ENCODE assay signal across 7 mouse cellular contexts in the genomic region with DNA sequence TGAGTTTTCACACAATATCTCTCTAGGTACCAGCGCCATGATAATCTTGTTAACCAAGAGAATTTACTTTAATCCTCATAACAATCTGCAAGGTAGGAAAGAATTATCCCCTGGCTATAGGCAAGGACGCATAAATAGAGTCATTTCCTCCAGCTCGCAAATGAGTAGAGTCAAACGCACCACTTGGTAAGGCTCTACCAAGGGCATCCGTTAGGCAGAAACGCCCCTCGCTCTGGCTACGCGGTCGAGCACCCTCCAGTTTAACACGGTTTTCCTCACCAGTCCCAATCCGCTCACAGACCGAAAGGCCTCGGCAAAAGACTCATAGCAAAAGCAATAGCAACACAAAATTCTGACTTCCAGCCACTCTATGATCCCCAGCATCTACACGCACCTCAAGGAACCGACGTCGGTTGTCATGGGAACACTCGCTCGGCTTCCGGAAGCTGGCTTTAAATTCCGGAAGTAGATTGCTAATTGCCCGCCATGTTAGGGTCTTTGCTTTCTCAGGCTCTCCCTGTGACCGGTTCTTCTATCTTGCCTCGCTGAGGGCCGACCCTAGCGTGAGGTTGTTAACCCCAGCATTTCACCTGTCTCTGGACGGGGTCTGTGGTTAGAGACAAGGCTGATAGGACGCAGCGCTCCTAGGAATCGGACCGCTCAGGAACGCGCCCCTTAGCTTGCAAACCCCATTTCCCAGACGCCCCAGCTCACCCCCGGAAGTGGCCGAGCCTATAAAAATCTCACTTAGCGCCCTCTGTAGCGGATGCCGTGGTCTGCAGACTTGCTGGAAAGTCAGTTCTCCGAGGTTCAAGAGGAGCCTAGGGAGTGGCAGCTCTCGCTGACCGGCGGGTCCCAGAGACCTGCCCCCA. TPM values are rescaled to one million over a fixed set of nuclear protein-coding genes. Genes with fewer than 3 reads are reported as not detected.
A peak's percentile ranks its signal among the peaks of the same experiment; 100 is the strongest.
DNase-seq lines count a peak whose midpoint lies in the region; ATAC-seq lines count a peak whose summit lies in the region.

A gene (plus strand): TSS at position 483 of the 872 bp plus-strand sequence.
A gene (minus strand): TSS at position 673 of the 872 bp plus-strand sequence.

- peak within 1 kb of the TSS; percentile 67 for H3K4me3 ChIP-seq in embryonic facial prominence, embryonic 11.5 days (ENCODE audit: low read depth, low read length)
- peak within 1 kb of the TSS; percentile 67 for H3K4me3 ChIP-seq in limb, embryonic 10.5 days
- peak within 1 kb of the TSS; percentile 66 for H3K4me3 ChIP-seq in midbrain, embryonic 13.5 days (replicated peaks)

- H3K27ac ChIP-seq in embryonic facial prominence, embryonic 11.5 days (replicated peaks; ENCODE audit: low read depth, low read length), result peak within 1 kb of the TSS; percentile 77
- peak within 1 kb of the TSS; percentile 92 for H3K27ac ChIP-seq in limb, embryonic 10.5 days
- H3K27ac ChIP-seq in midbrain, embryonic 13.5 days, result peak within 1 kb of the TSS; percentile 93

- ATAC-seq in embryonic facial prominence, embryonic 11.5 days (replicated peaks; ENCODE audit: insufficient number of reproducible peaks, low FRiP score, low TSS enrichment, low read depth), result peak; percentile 93
- ATAC-seq in granulocyte monocyte progenitor cell, adult 5-6 weeks (replicated peaks; ENCODE audit: poor library complexity, severe bottlenecking), result peak; percentile 83
- peak; percentile 98 for ATAC-seq in midbrain, embryonic 13.5 days

- H3K9me3 ChIP-seq in embryonic facial prominence, embryonic 11.5 days (replicated peaks; ENCODE audit: control insufficient read depth, low read length), result no peaks in the 10 kb centered on the region
- H3K9me3 ChIP-seq in limb, embryonic 10.5 days (replicated peaks), result no peaks in the 10 kb centered on the region
- H3K9me3 ChIP-seq in midbrain, embryonic 13.5 days, result no peaks in the 10 kb centered on the region

- H3K27me3 ChIP-seq in embryonic facial prominence, embryonic 11.5 days (ENCODE audit: control insufficient read depth, insufficient read depth, low read length), result no peaks in the 10 kb centered on the region
- no peaks in the 10 kb centered on the region for H3K27me3 ChIP-seq in limb, embryonic 10.5 days (ENCODE audit: low read depth, poor library complexity, severe bottlenecking)
- H3K27me3 ChIP-seq in midbrain, embryonic 13.5 days, result no peaks in the 10 kb centered on the region

- H3K9ac ChIP-seq in embryonic facial prominence, embryonic 11.5 days (replicated peaks; ENCODE audit: low read length), result peak within 1 kb of the TSS; percentile 72
- peak within 1 kb of the TSS; percentile 77 for H3K9ac ChIP-seq in midbrain, embryonic 13.5 days (replicated peaks)

- DNase-seq in adrenal gland, postnatal 14 days, result peak; percentile 95
- DNase-seq in embryonic facial prominence, embryonic 11.5 days (ENCODE audit: low spot score), result peak; percentile 97
- DNase-seq in kidney, adult 11 months, result peak; percentile 93
- DNase-seq in limb, embryonic 10.5 days (ENCODE audit: low spot score), result peak; percentile 93
- DNase-seq in spleen, adult 12 weeks (ENCODE audit: low spot score), result peak; percentile 89

- H3K36me3 ChIP-seq in embryonic facial prominence, embryonic 11.5 days (replicated peaks; ENCODE audit: control insufficient read depth, insufficient read depth, low read depth, low read length), result peaks cover 8% of the 10 kb centered on the region
- peaks cover 34% of the 10 kb centered on the region for H3K36me3 ChIP-seq in limb, embryonic 10.5 days
- peaks cover 30% of the 10 kb centered on the region for H3K36me3 ChIP-seq in midbrain, embryonic 13.5 days

- under 1% methylated on average over 44 of the region's 44 CpGs for WGBS in embryonic facial prominence, embryonic 11.5 days
- under 1% methylated on average over 44 of the region's 44 CpGs for WGBS in limb, embryonic 10.5 days
- under 1% methylated on average over 44 of the region's 44 CpGs for WGBS in midbrain, embryonic 13.5 days

- H3K4me1 ChIP-seq in embryonic facial prominence, embryonic 11.5 days (ENCODE audit: control insufficient read depth, insufficient read depth, low read length), result no peaks in the 10 kb centered on the region
- peaks cover 14% of the 10 kb centered on the region for H3K4me1 ChIP-seq in limb, embryonic 10.5 days
- H3K4me1 ChIP-seq in midbrain, embryonic 13.5 days (replicated peaks), result peaks cover 25% of the 10 kb centered on the region

- peak within 1 kb of the TSS; percentile 86 for H3K4me2 ChIP-seq in embryonic facial prominence, embryonic 11.5 days (ENCODE audit: low read depth, low read length)
- peak within 1 kb of the TSS; percentile 79 for H3K4me2 ChIP-seq in midbrain, embryonic 13.5 days (replicated peaks)

RNA-seq across cellular contexts. Expression of the first gene that starts in this region (rescaled TPM):
- total RNA-seq in adrenal gland, postnatal 14 days (2021), result 19.0 and 21.2 TPM in 2 replicates
- polyA plus RNA-seq in embryonic facial prominence, embryonic 11.5 days (2014; fragmentation: Nextera tagmentation; extraction: Ambion mirVana), result 13.7 and 13.8 TPM in 2 replicates
- total RNA-seq in granulocyte monocyte progenitor cell, adult 5-6 weeks (2014; fragmentation: Nextera tagmentation), result 35.1 and 39.7 TPM in 2 replicates
- 21.7 and 31.3 TPM in 2 replicates for total RNA-seq in granulocyte monocyte progenitor cell, adult 5-6 weeks (2017)
- polyA plus RNA-seq in limb, embryonic 10.5 days (2016; fragmentation: Nextera tagmentation; extraction: Ambion mirVana), result 14.0 and 16.3 TPM in 2 replicates
- polyA plus RNA-seq in midbrain, embryonic 13.5 days (2015; fragmentation: Nextera tagmentation; extraction: Ambion mirVana), result 17.1 and 18.8 TPM in 2 replicates

RNA-seq across cellular contexts. Expression of the second gene that starts in this region (rescaled TPM):
- 9.2 and 11.2 TPM in 2 replicates for total RNA-seq in adrenal gland, postnatal 14 days (2021)
- polyA plus RNA-seq in embryonic facial prominence, embryonic 11.5 days (2014; fragmentation: Nextera tagmentation; extraction: Ambion mirVana), result 48.8 and 49.3 TPM in 2 replicates
- total RNA-seq in granulocyte monocyte progenitor cell, adult 5-6 weeks (2014; fragmentation: Nextera tagmentation), result 24.4 and 28.6 TPM in 2 replicates
- 5.8 and 8.1 TPM in 2 replicates for total RNA-seq in granulocyte monocyte progenitor cell, adult 5-6 weeks (2017)
- polyA plus RNA-seq in limb, embryonic 10.5 days (2016; fragmentation: Nextera tagmentation; extraction: Ambion mirVana), result 52.2 and 55.5 TPM in 2 replicates
- polyA plus RNA-seq in midbrain, embryonic 13.5 days (2015; fragmentation: Nextera tagmentation; extraction: Ambion mirVana), result 51.3 and 52.2 TPM in 2 replicates

Comparison
In these comparisons a context has a peak if more than half of its experiments do, and no peak if none do; other contexts are left out.
1. Peak in every context shown above with its lines: DNase-seq, ATAC-seq, H3K4me3 ChIP-seq and H3K27ac ChIP-seq.